Mouse (Mus musculus): ENCODE results near the gene Lacc1. TPM values are rescaled to one million over a fixed set of nuclear protein-coding genes. Genes with fewer than 3 reads are reported as not detected.
A peak's percentile ranks its signal among the peaks of the same experiment; 100 is the strongest.
"Not testable (repeated sequence)": the region's sequence is repeated elsewhere in the genome, so short reads cannot be mapped to it uniquely, and the experiment has no call there.

Lacc1 gene
- polyA plus RNA-seq, 1 experiment from 2014 or later, result 5.9 TPM

- ATAC-seq (replicated peaks; ENCODE audit: insufficient number of reproducible peaks, low FRiP score, low TSS enrichment, low read depth) (no peak), DNase-seq (ENCODE audit: low spot score) (no peak)
- Histone ChIP-seq H3K27ac (replicated peaks; ENCODE audit: low read depth, low read length) (no peak overlapping the region), H3K4me3 (ENCODE audit: low read depth, low read length) (no peak overlapping the region), H3K4me1 (ENCODE audit: control insufficient read depth, insufficient read depth, low read length) (no peaks in the 10 kb centered on the region), H3K9ac (replicated peaks; ENCODE audit: low read length) (no peak overlapping the region), H3K27me3 (ENCODE audit: control insufficient read depth, insufficient read depth, low read length) (no peaks in the 10 kb centered on the region), H3K4me2 (ENCODE audit: low read depth, low read length) (no peak overlapping the region), H3K9me3 (replicated peaks; ENCODE audit: control insufficient read depth, low read length) (no peaks in the 10 kb centered on the region), H3K36me3 (replicated peaks; ENCODE audit: control insufficient read depth, insufficient read depth, low read depth, low read length) (no peaks in the 10 kb centered on the region)
- 90% methylated on average over 3 of the region's 3 CpGs for WGBS
These were observed 3.3 kb downstream of the Lacc1 start for GRCm38 (mm10) chr14:77033391-77033790.

DNA sequence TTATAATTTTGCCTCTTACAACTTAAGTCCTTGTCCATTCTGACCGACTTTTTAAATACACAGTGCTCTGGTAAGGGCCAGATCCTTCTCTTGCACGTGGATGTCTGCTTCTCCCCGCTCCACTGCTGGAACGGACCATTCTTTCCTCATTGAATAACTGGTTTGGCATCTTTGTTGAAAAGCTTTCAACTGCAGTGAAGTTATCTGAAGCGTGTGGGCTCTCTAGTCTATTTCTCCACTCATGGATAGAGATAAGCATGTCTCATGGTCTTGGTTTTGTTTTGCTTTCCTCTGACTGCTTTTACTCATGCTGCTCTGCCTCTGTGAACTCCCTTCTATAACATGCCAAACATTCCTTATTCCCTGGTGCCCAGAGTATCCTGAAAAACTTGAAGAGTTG is 4.3 kb downstream of the Lacc1 start:
- ATAC-seq (replicated peaks; ENCODE audit: insufficient number of reproducible peaks, low FRiP score, low TSS enrichment, low read depth) (no peak), DNase-seq (ENCODE audit: low spot score) (no peak)
- Histone ChIP-seq H3K36me3 (replicated peaks; ENCODE audit: control insufficient read depth, insufficient read depth, low read depth, low read length) (no peaks in the 10 kb centered on the region), H3K27ac (replicated peaks; ENCODE audit: low read depth, low read length) (no peak overlapping the region), H3K4me3 (ENCODE audit: low read depth, low read length) (no peak overlapping the region), H3K4me2 (ENCODE audit: low read depth, low read length) (no peak overlapping the region), H3K9ac (replicated peaks; ENCODE audit: low read length) (no peak overlapping the region), H3K27me3 (ENCODE audit: control insufficient read depth, insufficient read depth, low read length) (no peaks in the 10 kb centered on the region), H3K4me1 (ENCODE audit: control insufficient read depth, insufficient read depth, low read length) (no peaks in the 10 kb centered on the region), H3K9me3 (replicated peaks; ENCODE audit: control insufficient read depth, low read length) (no peaks in the 10 kb centered on the region)
- WGBS, result 70% methylated on average over 5 of the region's 5 CpGs

- no peak overlapping the region for H3K9ac ChIP-seq (replicated peaks; ENCODE audit: low read length)
- no peak for DNase-seq (ENCODE audit: low spot score)
These were observed 5.9 kb downstream of the Lacc1 start for GRCm38 (mm10) chr14:77030808-77031207.

DNA sequence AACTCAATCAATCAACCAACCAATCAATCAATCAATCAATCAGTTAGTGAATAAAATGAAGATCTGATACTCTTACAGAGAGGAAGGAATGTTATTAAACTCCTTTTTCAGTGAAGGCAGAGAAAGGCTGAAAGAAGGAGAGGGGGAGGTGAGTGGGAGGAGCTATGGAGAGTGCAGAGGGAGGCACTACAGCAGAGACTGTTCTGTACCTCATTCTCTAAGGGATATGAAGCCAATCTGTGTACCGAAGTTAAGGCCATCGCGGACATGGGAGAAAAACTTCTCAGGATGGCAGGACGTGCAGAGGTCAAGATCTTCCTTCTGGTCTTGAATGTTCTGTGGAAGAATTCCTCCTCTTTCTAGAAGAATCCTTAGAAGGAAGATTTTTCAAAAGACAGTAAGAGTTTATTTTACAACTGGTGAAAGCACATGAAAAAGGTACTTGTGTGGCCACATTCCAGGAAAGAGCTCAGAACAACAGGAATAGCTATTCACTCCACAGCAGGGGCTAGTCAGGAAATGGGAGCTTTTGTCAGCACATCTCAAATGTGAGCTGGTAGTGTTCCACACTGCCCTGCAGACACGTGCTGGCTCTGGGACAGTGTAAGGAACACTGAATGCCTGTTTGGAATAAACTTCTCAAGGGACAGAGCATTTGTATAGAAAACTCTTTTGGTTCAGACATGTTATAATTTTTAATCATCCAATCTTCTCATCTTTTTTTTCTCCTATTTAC is 7.2 kb downstream of the Lacc1 start:
- no peak overlapping the region for H3K9ac ChIP-seq (replicated peaks; ENCODE audit: low read length)
- H3K4me3 ChIP-seq (ENCODE audit: low read depth, low read length), result no peak overlapping the region
- no peaks in the 10 kb centered on the region for H3K27me3 ChIP-seq (ENCODE audit: control insufficient read depth, insufficient read depth, low read length)
- H3K36me3 ChIP-seq (replicated peaks; ENCODE audit: control insufficient read depth, insufficient read depth, low read depth, low read length), result no peaks in the 10 kb centered on the region
- no peaks in the 10 kb centered on the region for H3K9me3 ChIP-seq (replicated peaks; ENCODE audit: control insufficient read depth, low read length)
- no peak overlapping the region for H3K4me2 ChIP-seq (ENCODE audit: low read depth, low read length)
- no peak for DNase-seq (ENCODE audit: low spot score)
- 46% methylated on average over 5 of the region's 5 CpGs for WGBS
- H3K4me1 ChIP-seq (ENCODE audit: control insufficient read depth, insufficient read depth, low read length), result no peaks in the 10 kb centered on the region
- no peak overlapping the region for H3K27ac ChIP-seq (replicated peaks; ENCODE audit: low read depth, low read length)
- no peak for ATAC-seq (replicated peaks; ENCODE audit: insufficient number of reproducible peaks, low FRiP score, low TSS enrichment, low read depth)

More at GRCm38 (mm10) chr14:77030808-77031207, 5.9 kb downstream of the Lacc1 start:
- H3K9me3 ChIP-seq (replicated peaks; ENCODE audit: control insufficient read depth, low read length), result no peaks in the 10 kb centered on the region
- no peak overlapping the region for H3K27ac ChIP-seq (replicated peaks; ENCODE audit: low read depth, low read length)
- WGBS, result 88% methylated on average over 5 of the region's 5 CpGs
- no peaks in the 10 kb centered on the region for H3K27me3 ChIP-seq (ENCODE audit: control insufficient read depth, insufficient read depth, low read length)
- H3K4me1 ChIP-seq (ENCODE audit: control insufficient read depth, insufficient read depth, low read length), result no peaks in the 10 kb centered on the region
- no peak overlapping the region for H3K4me3 ChIP-seq (ENCODE audit: low read depth, low read length)
- no peaks in the 10 kb centered on the region for H3K36me3 ChIP-seq (replicated peaks; ENCODE audit: control insufficient read depth, insufficient read depth, low read depth, low read length)
- H3K4me2 ChIP-seq (ENCODE audit: low read depth, low read length), result no peak overlapping the region
- ATAC-seq (replicated peaks; ENCODE audit: insufficient number of reproducible peaks, low FRiP score, low TSS enrichment, low read depth), result no peak

- no peak for DNase-seq (ENCODE audit: low spot score)
- no peak for ATAC-seq (replicated peaks; ENCODE audit: insufficient number of reproducible peaks, low FRiP score, low TSS enrichment, low read depth)
- Histone ChIP-seq H3K9me3 (replicated peaks; ENCODE audit: control insufficient read depth, low read length) (no peaks in the 10 kb centered on the region), H3K27me3 (ENCODE audit: control insufficient read depth, insufficient read depth, low read length) (no peaks in the 10 kb centered on the region), H3K36me3 (replicated peaks; ENCODE audit: control insufficient read depth, insufficient read depth, low read depth, low read length) (no peaks in the 10 kb centered on the region), H3K9ac (replicated peaks; ENCODE audit: low read length) (no peak overlapping the region), H3K27ac (replicated peaks; ENCODE audit: low read depth, low read length) (no peak overlapping the region), H3K4me3 (ENCODE audit: low read depth, low read length) (no peak overlapping the region), H3K4me1 (ENCODE audit: control insufficient read depth, insufficient read depth, low read length) (no peaks in the 10 kb centered on the region), H3K4me2 (ENCODE audit: low read depth, low read length) (no peak overlapping the region)
- 84% methylated on average over 3 of the region's 3 CpGs for WGBS
These were observed 12.2 kb downstream of the Lacc1 start for GRCm38 (mm10) chr14:77024499-77024898.

GRCm38 (mm10) chr14:77017211-77017610 is 19.5 kb downstream of the Lacc1 start:
- ATAC-seq (replicated peaks; ENCODE audit: insufficient number of reproducible peaks, low FRiP score, low TSS enrichment, low read depth) (no peak), DNase-seq (ENCODE audit: low spot score) (no peak)
- no peak overlapping the region for H3K27ac ChIP-seq (replicated peaks; ENCODE audit: low read depth, low read length)
- H3K36me3 ChIP-seq (replicated peaks; ENCODE audit: control insufficient read depth, insufficient read depth, low read depth, low read length), result no peaks in the 10 kb centered on the region
- H3K9ac ChIP-seq (replicated peaks; ENCODE audit: low read length), result no peak overlapping the region
- no peaks in the 10 kb centered on the region for H3K27me3 ChIP-seq (ENCODE audit: control insufficient read depth, insufficient read depth, low read length)
- no peak overlapping the region for H3K4me3 ChIP-seq (ENCODE audit: low read depth, low read length)
- H3K4me2 ChIP-seq (ENCODE audit: low read depth, low read length), result no peak overlapping the region
- H3K4me1 ChIP-seq (ENCODE audit: control insufficient read depth, insufficient read depth, low read length), result no peaks in the 10 kb centered on the region
- H3K9me3 ChIP-seq (replicated peaks; ENCODE audit: control insufficient read depth, low read length), result no peaks in the 10 kb centered on the region
- 85% methylated on average over 6 of the region's 6 CpGs for WGBS

- WGBS, result 50% methylated on average over 12 of the region's 12 CpGs
- not testable (repeated sequence) for ATAC-seq (replicated peaks; ENCODE audit: insufficient number of reproducible peaks, low FRiP score, low TSS enrichment, low read depth)
These were observed 19.9 kb downstream of the Lacc1 start for GRCm38 (mm10) chr14:77016783-77017182.

GRCm38 (mm10) chr14:77011804-77012203 is 24.9 kb downstream of the Lacc1 start:
- H3K36me3 ChIP-seq (replicated peaks; ENCODE audit: control insufficient read depth, insufficient read depth, low read depth, low read length), result no peaks in the 10 kb centered on the region
- H3K9me3 ChIP-seq (replicated peaks; ENCODE audit: control insufficient read depth, low read length), result no peaks in the 10 kb centered on the region
- H3K4me2 ChIP-seq (ENCODE audit: low read depth, low read length), result no peak overlapping the region
- H3K27me3 ChIP-seq (ENCODE audit: control insufficient read depth, insufficient read depth, low read length), result no peaks in the 10 kb centered on the region
- H3K4me1 ChIP-seq (ENCODE audit: control insufficient read depth, insufficient read depth, low read length), result no peaks in the 10 kb centered on the region
- ATAC-seq (replicated peaks; ENCODE audit: insufficient number of reproducible peaks, low FRiP score, low TSS enrichment, low read depth) (no peak; the same call in 1 of the 2 replicates), DNase-seq (ENCODE audit: low spot score) (peak; percentile 84)
- no peak overlapping the region for H3K27ac ChIP-seq (replicated peaks; ENCODE audit: low read depth, low read length)
- no peak overlapping the region for H3K4me3 ChIP-seq (ENCODE audit: low read depth, low read length)
- H3K9ac ChIP-seq (replicated peaks; ENCODE audit: low read length), result no peak overlapping the region
- WGBS, result 5% methylated on average over 3 of the region's 3 CpGs

More at GRCm38 (mm10) chr14:77016783-77017182, 19.9 kb downstream of the Lacc1 start:
- not testable (repeated sequence) for H3K27ac ChIP-seq (replicated peaks; ENCODE audit: low read depth, low read length); H3K36me3 ChIP-seq (replicated peaks; ENCODE audit: control insufficient read depth, insufficient read depth, low read depth, low read length); H3K4me2 ChIP-seq (ENCODE audit: low read depth, low read length); H3K9ac ChIP-seq (replicated peaks; ENCODE audit: low read length); H3K9me3 ChIP-seq (replicated peaks; ENCODE audit: control insufficient read depth, low read length); H3K4me3 ChIP-seq (ENCODE audit: low read depth, low read length); H3K27me3 ChIP-seq (ENCODE audit: control insufficient read depth, insufficient read depth, low read length); H3K4me1 ChIP-seq (ENCODE audit: control insufficient read depth, insufficient read depth, low read length); DNase-seq (ENCODE audit: low spot score)

Measured in embryonic facial prominence, embryonic 11.5 days (tissue).